Mouse (Mus musculus): ENCODE measurements around the gene Ppid. TPM values are rescaled to one million over a fixed set of nuclear protein-coding genes. Genes with fewer than 3 reads are reported as not detected.

Gene Ppid
- total and polyA plus RNA-seq, 2 experiments from 2014 or later = 67.6 to 121 TPM

DNA sequence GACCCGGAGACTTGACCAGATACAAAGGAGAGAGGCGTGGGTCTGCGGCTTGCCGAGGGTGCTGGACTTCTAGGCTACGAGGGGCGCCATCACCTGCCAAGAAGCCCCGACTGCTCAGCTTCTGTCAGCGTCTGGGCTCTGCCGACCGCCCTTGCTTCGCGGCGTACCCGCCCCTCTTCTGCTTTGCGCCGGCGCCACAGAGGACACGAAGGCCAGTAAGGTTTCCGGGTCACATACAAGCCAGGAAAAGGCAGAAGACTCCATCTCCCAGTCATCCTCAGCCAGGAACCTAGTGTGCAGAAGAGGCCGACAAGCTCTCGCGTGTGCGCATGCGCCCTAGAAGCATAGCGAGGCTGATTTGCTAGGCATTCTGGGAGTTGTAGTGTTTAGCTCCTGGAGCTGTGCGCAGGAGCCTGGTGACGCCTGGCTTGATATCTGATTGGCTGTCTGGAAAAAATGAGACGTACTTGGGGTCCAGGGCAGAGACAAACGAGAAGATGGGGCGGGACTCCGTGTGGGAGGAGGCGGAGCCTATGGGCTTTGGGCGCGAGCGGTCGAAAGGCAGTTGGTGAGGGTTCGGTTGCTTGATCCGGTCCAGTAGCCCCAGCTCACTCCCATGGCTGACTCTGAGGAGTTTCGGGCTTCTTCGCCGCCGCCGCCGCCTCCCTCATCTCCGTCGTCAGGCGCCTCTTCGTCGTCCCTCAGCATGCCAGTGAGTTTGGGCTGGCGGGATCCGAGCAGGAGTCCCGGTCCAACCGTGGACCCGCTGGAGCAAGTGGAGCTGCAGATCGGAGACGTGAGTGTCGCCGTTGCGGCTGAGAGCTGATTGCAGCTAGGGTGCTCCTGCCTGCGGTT, 37.6 kb downstream of the Ppid start, which contains the start of gene 4930579G24Rik:
Gene 4930579G24Rik (plus strand): TSS at position 519 of the 855 bp plus-strand sequence.
- no peaks in the 10 kb centered on the region for H3K4me1 ChIP-seq (ENCODE audit: insufficient read depth, low read length)
- under 1% methylated on average over 59 of the region's 60 CpGs for WGBS
- peak within 1 kb of the TSS; percentile 56 for H3K4me3 ChIP-seq (ENCODE audit: low read depth, low read length)
- DNase-seq (ENCODE audit: low spot score) = peak; percentile 100
- H3K27me3 ChIP-seq (ENCODE audit: insufficient read depth, low read length) = no peaks in the 10 kb centered on the region
- TF ChIP-seq CTCF (IDR thresholded peaks at IDR 0.05) = no peak
- H3K4me2 ChIP-seq (ENCODE audit: low read depth, low read length, poor library complexity, severe bottlenecking) = peak within 1 kb of the TSS; percentile 78
- H3K27ac ChIP-seq (ENCODE audit: low read depth, low read length) = peak within 1 kb of the TSS; percentile 63
- peak; percentile 99 for ATAC-seq (ENCODE audit: low FRiP score)
- peak within 1 kb of the TSS; percentile 63 for H3K9ac ChIP-seq (replicated peaks; ENCODE audit: low read length, poor library complexity, severe bottlenecking)
- no peaks in the 10 kb centered on the region for H3K36me3 ChIP-seq (ENCODE audit: insufficient read depth, low read length)
- H3K9me3 ChIP-seq (ENCODE audit: low read length) = no peaks in the 10 kb centered on the region

DNA sequence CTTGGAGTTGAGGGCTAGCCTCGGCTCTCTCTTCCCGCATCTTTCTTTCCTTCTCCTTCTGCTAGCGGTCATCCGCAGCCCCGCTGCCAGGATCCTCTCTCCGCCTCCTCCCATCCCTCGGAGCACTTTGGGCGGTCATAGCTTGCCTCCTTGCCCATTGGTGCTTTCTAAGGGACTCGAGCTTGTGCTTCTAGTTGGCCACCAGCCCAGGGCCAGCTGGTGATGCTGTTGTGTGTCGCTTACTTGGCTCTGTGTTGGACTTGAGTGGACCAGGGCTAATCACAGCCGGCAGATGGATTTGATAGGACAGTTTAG, 38.2 kb downstream of the Ppid start, which contains the start of gene Etfdh:
Gene Etfdh (minus strand): TSS at position 85 of the 315 bp plus-strand sequence.
- Histone ChIP-seq H3K27me3 (ENCODE audit: insufficient read depth, low read length) (no peaks in the 10 kb centered on the region), H3K27ac (ENCODE audit: low read depth, low read length) (peak within 1 kb of the TSS; percentile 63), H3K9ac (replicated peaks; ENCODE audit: low read length, poor library complexity, severe bottlenecking) (peak within 1 kb of the TSS; percentile 63), H3K4me3 (ENCODE audit: low read depth, low read length) (peak within 1 kb of the TSS; percentile 56), H3K36me3 (ENCODE audit: insufficient read depth, low read length) (no peaks in the 10 kb centered on the region), H3K4me2 (ENCODE audit: low read depth, low read length, poor library complexity, severe bottlenecking) (peak within 1 kb of the TSS; percentile 78), H3K4me1 (ENCODE audit: insufficient read depth, low read length) (no peaks in the 10 kb centered on the region), H3K9me3 (ENCODE audit: low read length) (no peaks in the 10 kb centered on the region)
- no peak for TF ChIP-seq CTCF (IDR thresholded peaks at IDR 0.05)
- ATAC-seq (ENCODE audit: low FRiP score) (peak; percentile 58), DNase-seq (ENCODE audit: low spot score) (peak; percentile 93)
- 0% methylated on average over 11 of the region's 11 CpGs for WGBS

DNA sequence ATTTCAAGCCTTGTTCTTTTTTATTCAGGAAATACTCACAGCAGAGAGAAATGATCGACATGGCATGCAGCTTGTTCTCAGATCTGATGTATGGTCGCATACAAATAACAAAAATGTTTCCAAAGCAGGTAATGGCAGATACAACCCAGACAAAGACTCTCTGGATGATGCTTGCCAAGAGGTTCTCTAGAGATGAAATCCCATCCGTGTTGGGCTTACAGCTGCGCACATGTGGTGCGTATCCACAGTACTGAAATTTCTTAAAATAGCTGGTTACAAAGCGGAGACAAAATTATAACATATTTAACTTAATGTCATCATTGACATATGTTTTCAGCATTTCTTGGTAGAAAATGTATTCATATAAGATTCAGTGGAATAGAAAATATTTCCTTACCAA, 61.0 kb downstream of the Ppid start:
- 88% methylated on average over 6 of the region's 6 CpGs for WGBS

More for the DNA sequence above, 61.0 kb downstream of the Ppid start:
- TF ChIP-seq CTCF (IDR thresholded peaks at IDR 0.05) = no peak
- no peak for ATAC-seq (ENCODE audit: low FRiP score)
- Histone ChIP-seq H3K27ac (ENCODE audit: low read depth, low read length) (no peak overlapping the region), H3K27me3 (ENCODE audit: insufficient read depth, low read length) (no peaks in the 10 kb centered on the region), H3K36me3 (ENCODE audit: insufficient read depth, low read length) (no peaks in the 10 kb centered on the region), H3K9me3 (ENCODE audit: low read length) (no peaks in the 10 kb centered on the region), H3K4me3 (ENCODE audit: low read depth, low read length) (no peak overlapping the region), H3K9ac (replicated peaks; ENCODE audit: low read length, poor library complexity, severe bottlenecking) (no peak overlapping the region), H3K4me2 (ENCODE audit: low read depth, low read length, poor library complexity, severe bottlenecking) (no peak overlapping the region), H3K4me1 (ENCODE audit: insufficient read depth, low read length) (no peaks in the 10 kb centered on the region)
- no peak for DNase-seq (ENCODE audit: low spot score)

Other genes with a start within 250 kb of the Ppid start
- 30.3 and 35.7 TPM in 2 replicates for gene Fnip2, start 23.5 kb upstream of the Ppid start, total RNA-seq (2014; rRNA removed)
- 5.2 and 6.9 TPM in 2 replicates for gene Fnip2, start 23.5 kb upstream of the Ppid start, polyA plus RNA-seq (2015; fragmentation: Nextera tagmentation; extraction: Ambion mirVana)
- 3.3 and 5.4 TPM in 2 replicates for gene 4930579G24Rik, start 37.7 kb downstream of the Ppid start, total RNA-seq (2014; rRNA removed)
- 2.7 and 3.7 TPM in 2 replicates for gene 4930579G24Rik, start 37.7 kb downstream of the Ppid start, polyA plus RNA-seq (2015; fragmentation: Nextera tagmentation; extraction: Ambion mirVana)
- 21.8 and 26.7 TPM in 2 replicates for gene Etfdh, start 38.2 kb downstream of the Ppid start, total RNA-seq (2014; rRNA removed)
- gene Etfdh, start 38.2 kb downstream of the Ppid start, polyA plus RNA-seq (2015; fragmentation: Nextera tagmentation; extraction: Ambion mirVana) = 36.0 and 38.9 TPM in 2 replicates
- gene Rxfp1, start 146.5 kb downstream of the Ppid start, total RNA-seq (2014; rRNA removed) = 0.49 and 0.90 TPM in 2 replicates
- 0.19 and 0.27 TPM in 2 replicates for gene Rxfp1, start 146.5 kb downstream of the Ppid start, polyA plus RNA-seq (2015; fragmentation: Nextera tagmentation; extraction: Ambion mirVana)

Measured in midbrain, postnatal 0 days (tissue).